16 mouse cellular contexts compared by ENCODE assay signal in the genomic region with DNA sequence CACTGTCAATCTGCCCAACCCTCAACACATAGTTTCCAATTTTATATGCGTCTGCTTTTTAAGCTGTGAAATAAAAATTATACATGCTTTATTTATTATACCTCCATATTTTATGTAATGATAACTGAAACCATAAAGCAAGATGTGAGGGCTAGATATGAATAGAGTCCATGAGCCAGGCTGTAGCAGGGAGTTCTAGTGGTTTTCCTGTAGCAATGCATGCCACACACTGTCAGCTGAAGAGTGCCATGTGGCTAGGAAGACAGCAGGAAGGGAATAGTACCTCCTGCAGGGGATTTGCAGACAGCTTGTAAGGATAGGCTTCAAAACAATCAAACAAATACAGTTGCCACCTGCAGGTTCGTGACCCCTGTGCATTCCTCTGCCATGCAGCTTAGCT. TPM values are rescaled to one million over a fixed set of nuclear protein-coding genes. Genes with fewer than 3 reads are reported as not detected.
DNase-seq lines count a peak whose midpoint lies in the region; ATAC-seq and TF ChIP-seq lines count a peak whose summit lies in the region.
"Had no signal": no experiment of that assay in that cellular context is flagged by ENCODE, and none has a peak within 500 bp of the region (broad histone marks: within the 10 kb centered on the region; RNA-seq: fewer than 3 reads in every experiment).

No protein-coding gene starts in this region.

- H3K9ac ChIP-seq in MEL (ENCODE audit: control insufficient read depth, low read depth, low read length, poor library complexity, severe bottlenecking): no peak overlapping the region
- H3K9ac ChIP-seq: embryonic facial prominence, embryonic 15.5 days; liver, embryonic 13.5 days had no signal

- no peaks in the 10 kb centered on the region for H3K27me3 ChIP-seq in MEL (ENCODE audit: control insufficient read depth in 1 of 2, insufficient read depth in 2 of 2, low read length in 2 of 2)
- H3K27me3 ChIP-seq: embryonic facial prominence, embryonic 15.5 days; liver, embryonic 13.5 days had no signal

- no peak for TF ChIP-seq RAD21 in MEL (IDR thresholded peaks at IDR 0.05; ENCODE audit: low read depth, low read length)

- peaks cover 5 to 8% of the 10 kb centered on the region in 2 experiments for H3K4me1 ChIP-seq in MEL (ENCODE audit: control insufficient read depth in 1 of 2, insufficient read depth in 2 of 2, low read length in 2 of 2)
- H3K4me1 ChIP-seq: embryonic facial prominence, embryonic 15.5 days had no signal

- H3K9me3 ChIP-seq in MEL (replicated peaks; ENCODE audit: insufficient read depth, low read length): no peaks in the 10 kb centered on the region
- H3K9me3 ChIP-seq: embryonic facial prominence, embryonic 15.5 days; liver, embryonic 13.5 days had no signal

- no peaks in the 10 kb centered on the region for H3K79me2 ChIP-seq in MEL (ENCODE audit: control insufficient read depth, insufficient read depth, low read length, poor library complexity)

- intact Hi-C loops in gastrocnemius, postnatal 36 days (cut with DNase I): no loop called here

- no peak overlapping the region for H3K27ac ChIP-seq in MEL (ENCODE audit: control insufficient read depth, low read depth, low read length)
- H3K27ac ChIP-seq: embryonic facial prominence, embryonic 15.5 days; liver, embryonic 13.5 days had no signal

- no peak for TF ChIP-seq CTCF in MEL (IDR thresholded peaks at IDR 0.05 in 2 of 3, conservative IDR thresholded peaks at IDR 0.05 in 1 of 3; ENCODE audit: control insufficient read depth in 1 of 3, insufficient read depth in 1 of 3, low read depth in 2 of 3, low read length in 3 of 3, poor library complexity in 1 of 3, severe bottlenecking in 1 of 3)

- DNase-seq in cerebellum, postnatal 4 days (ENCODE audit: low spot score in 2 of 2): no peak
- DNase-seq in MEL (ENCODE audit: low read depth, low spot score): no peak
- peak; percentile 29 to 39 for DNase-seq in cerebellum, postnatal 25 days
- peak; percentile 13 for DNase-seq in mesoderm, embryonic 11.5 days (ENCODE audit: low read depth, low spot score)
- no peak for DNase-seq in gastrocnemius, postnatal 36 days
- DNase-seq in embryo, embryonic 11 days: no peak
- DNase-seq in heart, adult 9 months (ENCODE audit: low spot score in 2 of 2): no peak
- DNase-seq: adrenal gland, postnatal 10 days; heart, adult 18-20 months; heart, postnatal 14 days; kidney, postnatal 14 days; liver, embryonic 13.5 days; lung, postnatal 4 days; spleen, adult 18-20 months had no signal

- peak; percentile 82 for ATAC-seq in cerebellum, adult (ENCODE audit: insufficient number of reproducible peaks, low FRiP score, low TSS enrichment)

- no peak overlapping the region for H3K4me3 ChIP-seq in MEL (ENCODE audit: control insufficient read depth in 1 of 2, insufficient read depth in 1 of 2, low read depth in 2 of 2, low read length in 2 of 2)
- H3K4me3 ChIP-seq: embryonic facial prominence, embryonic 15.5 days; liver, embryonic 13.5 days had no signal

- TF ChIP-seq EP300 in MEL (IDR thresholded peaks at IDR 0.05; ENCODE audit: low read depth in 1 of 2, low read length in 2 of 2): no peak

- H3K36me3 ChIP-seq in MEL (ENCODE audit: control insufficient read depth in 1 of 2, insufficient read depth in 2 of 2, low read length in 2 of 2): peaks cover 0 to 9% of the 10 kb centered on the region in 2 experiments; a peak in 2 of 4 replicates
- H3K36me3 ChIP-seq: embryonic facial prominence, embryonic 15.5 days; liver, embryonic 13.5 days had no signal

- TF ChIP-seq POLR2A in MEL (IDR thresholded peaks at IDR 0.05; ENCODE audit: control insufficient read depth in 1 of 2, insufficient read depth in 1 of 2, low read depth in 1 of 2, low read length in 2 of 2, poor library complexity in 1 of 2): no peak

TF ChIP-seq in MEL, 35 proteins besides CTCF, POLR2A, EP300 and RAD21:
- TF ChIP-seq ZNF384 (IDR thresholded peaks at IDR 0.05; ENCODE audit: low read depth, low read length) (no peak), ETS1 (IDR thresholded peaks at IDR 0.05; ENCODE audit: low read depth, low read length) (peak; percentile 31; the same call in 1 of the 2 replicates), JUND (IDR thresholded peaks at IDR 0.05; ENCODE audit: low read depth, low read length) (no peak), GATA1 (IDR thresholded peaks at IDR 0.05; ENCODE audit: low read depth, low read length) (peak; percentile 53; the same call in 1 of the 2 replicates), MXI1 (IDR thresholded peaks at IDR 0.05; ENCODE audit: low read depth, low read length) (peak; percentile 78; the same call in 1 of the 2 replicates)

RNA-seq across cellular contexts. Expression of gene Ahi1, which starts 42.9 kb away (rescaled TPM):
- total RNA-seq in MEL (2012; rRNA removed): 3.0 and 3.3 TPM in 2 replicates
- 1 to 10 TPM in 1 of 2 experiments, not detected in 1; 3.6 TPM for polyA plus RNA-seq in MEL (2012; ENCODE audit: insufficient read depth in 1 of 2, insufficient read length in 2 of 2, low read depth in 1 of 2, low replicate concordance in 2 of 2, missing spikeins in 1 of 2)
- under 1 TPM; 0.91 to 0.94 TPM for total RNA-seq in gastrocnemius, postnatal 36 days (2021)

Comparison
In these comparisons a context has a peak if more than half of its experiments do, and no peak if none do; other contexts are left out.
1. DNase-seq: peak in cerebellum, postnatal 25 days (2 of 2) and mesoderm, embryonic 11.5 days (single experiment); none in cerebellum, postnatal 4 days (0 of 2), MEL (single experiment), gastrocnemius, postnatal 36 days (0 of 2), embryo, embryonic 11 days (single experiment) and heart, adult 9 months (0 of 2).